Mouse (Mus musculus) embryonic facial prominence, embryonic 11.5 days (tissue): ENCODE measurements around the gene Hbb-y. TPM values are rescaled to one million over a fixed set of nuclear protein-coding genes. Genes with fewer than 3 reads are reported as not detected.

Experiments
- polyA plus RNA-seq: library from polyadenylated mRNA; unstranded; fragments of >200 nt; fragmentation: Nextera tagmentation; extraction: Ambion mirVana; gene quantifications from 2 replicates; pipeline ENCODE4 v1.2.1, GENCODE M21; 2014

The Hbb-y gene
- polyA plus RNA-seq, 1 experiment from 2014 or later = 9,508 TPM

Other genes starting within 250 kb of the Hbb-y start
- not detected in 2 replicates for gene Olfr620, start 240.7 kb downstream of the Hbb-y start, polyA plus RNA-seq
- gene Olfr622, start 210.5 kb downstream of the Hbb-y start, polyA plus RNA-seq = not detected in 2 replicates
- gene Olfr623, start 189.5 kb downstream of the Hbb-y start, polyA plus RNA-seq = not detected in 2 replicates
- 0.03 and 0.08 TPM in 2 replicates for gene Olfr624, start 182.0 kb downstream of the Hbb-y start, polyA plus RNA-seq
- not detected in 2 replicates for gene Olfr625-ps1, start 170.5 kb downstream of the Hbb-y start, polyA plus RNA-seq
- gene Olfr243, start 138.5 kb downstream of the Hbb-y start, polyA plus RNA-seq = not detected in 2 replicates
- gene Olfr628, start 122.8 kb downstream of the Hbb-y start, polyA plus RNA-seq = not detected in 2 replicates
- gene Olfr629, start 108.3 kb downstream of the Hbb-y start, polyA plus RNA-seq = not detected in 2 replicates
- gene Olfr630, start 95.9 kb downstream of the Hbb-y start, polyA plus RNA-seq = not detected in 2 replicates
- not detected in 2 replicates for gene Olfr69, start 81.6 kb downstream of the Hbb-y start, polyA plus RNA-seq
- not detected in 2 replicates for gene Olfr68, start 73.5 kb downstream of the Hbb-y start, polyA plus RNA-seq
- gene Olfr67, start 61.4 kb downstream of the Hbb-y start, polyA plus RNA-seq = not detected in 2 replicates
- gene Hbb-bt, start 39.2 kb downstream of the Hbb-y start, polyA plus RNA-seq = 629 and 683 TPM in 2 replicates
- 224 and 252 TPM in 2 replicates for gene Hbb-bs, start 25.1 kb downstream of the Hbb-y start, polyA plus RNA-seq
- not detected in 2 replicates for gene Hbb-bh2, start 12.7 kb downstream of the Hbb-y start, polyA plus RNA-seq
- gene Hbb-bh1, start 10.1 kb downstream of the Hbb-y start, polyA plus RNA-seq = 2,335 TPM in 2 replicates
- not detected in 2 replicates for gene Olfr66, start 33.0 kb upstream of the Hbb-y start, polyA plus RNA-seq
- gene Olfr64, start 41.3 kb upstream of the Hbb-y start, polyA plus RNA-seq = not detected in 2 replicates
- not detected in 2 replicates for gene Olfr65, start 50.3 kb upstream of the Hbb-y start, polyA plus RNA-seq
- gene Olfr631, start 75.6 kb upstream of the Hbb-y start, polyA plus RNA-seq = not detected in 2 replicates
- gene Olfr632, start 81.1 kb upstream of the Hbb-y start, polyA plus RNA-seq = not detected in 2 replicates
- not detected in 2 replicates for gene Olfr633, start 91.2 kb upstream of the Hbb-y start, polyA plus RNA-seq
- not detected in 2 replicates for gene Olfr635, start 117.9 kb upstream of the Hbb-y start, polyA plus RNA-seq
- gene Olfr638, start 145.5 kb upstream of the Hbb-y start, polyA plus RNA-seq = not detected in 2 replicates
- not detected in 2 replicates for gene Olfr639, start 164.1 kb upstream of the Hbb-y start, polyA plus RNA-seq
- gene Olfr640, start 172.4 kb upstream of the Hbb-y start, polyA plus RNA-seq = not detected in 2 replicates
- gene Olfr641, start 182.2 kb upstream of the Hbb-y start, polyA plus RNA-seq = not detected in 2 replicates
- not detected in 2 replicates for gene Olfr642, start 199.4 kb upstream of the Hbb-y start, polyA plus RNA-seq
- gene 4930516K23Rik, start 208.2 kb upstream of the Hbb-y start, polyA plus RNA-seq = not detected in 2 replicates
- gene Olfr644, start 218.7 kb upstream of the Hbb-y start, polyA plus RNA-seq = not detected in 2 replicates
- gene Olfr645, start 232.2 kb upstream of the Hbb-y start, polyA plus RNA-seq = not detected in 2 replicates